Mouse (Mus musculus) cerebellum, postnatal 25 days (tissue): ENCODE measurements at regions not wholly inside any gene's neighbourhood (a gene's known extent, or its start where the extent isn't known, plus 50 kb on each side); places are given as distances from the start of the nearest gene placed in this dataset.

ENCODE experiments used
- DNase-seq, 2 experiments: peaks; one replicate each; pipeline ENCODE4 v3.0.0; 2021; ENCODE audit warnings: mixed read lengths in 2 of 2

GRCm38 (mm10) chr19:22066302-22066701, 72.5 kb upstream of the Trpm3 start:
- no peak for DNase-seq

GRCm38 (mm10) chr19:22070246-22071030, 68.4 kb upstream of the Trpm3 start:
- peak; percentile 9 to 16 for DNase-seq

- DNase-seq = peak in 1 of 2 experiments; percentile 13
These were observed 67.1 kb upstream of the Trpm3 start for GRCm38 (mm10) chr19:22071701-22072100.

- DNase-seq = no peak
These were observed 64.8 kb upstream of the Trpm3 start for GRCm38 (mm10) chr19:22074042-22074441.

DNA sequence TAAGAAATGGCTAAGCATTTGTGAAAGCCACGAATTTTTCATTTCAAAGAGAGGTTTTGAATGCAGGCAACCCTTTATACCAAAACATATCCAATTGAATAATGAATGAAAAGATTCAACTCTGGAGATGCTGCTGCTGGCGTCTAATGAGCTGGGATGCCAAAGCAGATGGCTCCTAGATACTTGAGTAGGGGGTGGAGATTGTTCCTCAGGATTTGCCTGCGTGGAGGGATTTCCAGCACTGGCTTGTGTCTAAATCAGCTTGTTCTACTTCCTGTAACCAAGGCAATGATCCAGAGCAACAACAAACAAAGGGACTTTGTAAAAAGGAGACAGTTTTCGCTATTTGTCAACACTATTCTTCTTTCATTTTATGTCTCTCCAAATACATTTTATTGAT, 57.4 kb upstream of the Trpm3 start:
- no peak for DNase-seq
